ENCODE assay signal across 8 mouse cellular contexts in the genomic region with DNA sequence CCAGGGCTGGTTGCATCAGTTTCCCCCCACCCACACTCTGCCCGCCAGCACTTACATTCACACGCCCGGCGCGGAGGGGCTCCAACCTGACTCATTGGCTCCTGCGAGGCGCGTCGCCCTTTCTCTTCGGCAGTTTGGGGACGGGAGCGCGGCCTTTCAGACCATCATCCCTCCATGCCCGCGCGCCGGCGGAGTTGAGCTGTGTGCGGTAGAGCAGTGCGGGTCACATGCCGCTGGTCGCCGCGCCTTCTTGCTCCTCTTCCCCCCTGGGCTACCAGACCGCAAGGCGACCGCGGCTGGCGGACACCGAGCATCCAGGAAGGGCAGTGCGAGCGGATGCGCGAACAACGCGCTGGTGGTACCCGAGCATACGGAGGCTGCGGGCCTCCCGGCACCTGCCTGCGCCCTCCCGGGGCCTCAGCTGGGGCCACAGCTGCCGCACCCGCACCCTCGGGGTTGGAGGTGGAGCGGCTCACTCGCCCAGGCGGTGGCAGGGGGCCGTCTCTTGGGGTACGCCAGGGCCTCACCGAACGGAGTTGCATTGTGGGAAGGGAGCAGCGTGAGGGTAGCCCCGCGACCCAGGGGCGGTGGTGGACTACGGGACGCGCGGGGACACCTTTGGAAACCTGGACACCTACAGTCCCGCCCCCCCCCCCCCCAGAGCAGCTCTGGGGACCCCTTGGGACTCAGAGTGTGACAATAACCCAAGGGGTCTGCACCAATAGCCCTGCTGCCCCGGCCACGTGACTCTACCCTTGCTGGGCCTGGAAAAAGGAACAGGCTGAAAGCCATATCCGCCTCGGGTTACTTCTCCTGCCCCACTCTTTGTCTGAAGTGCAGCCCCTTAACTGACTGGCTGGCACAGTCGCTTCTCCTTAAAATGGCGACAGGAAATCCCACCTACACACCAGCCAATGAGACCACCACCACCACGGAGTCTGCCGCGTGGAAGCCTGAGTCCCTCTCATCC. TPM values are rescaled to one million over a fixed set of nuclear protein-coding genes. Genes with fewer than 3 reads are reported as not detected.
DNase-seq lines count a peak whose midpoint lies in the region; ATAC-seq and TF ChIP-seq lines count a peak whose summit lies in the region.

Slc38a1 (minus strand) TSS at position 478 of the 970 bp plus-strand sequence.

- TF ChIP-seq CTCF in liver, postnatal 0 days (IDR thresholded peaks at IDR 0.05; ENCODE audit: low read depth), result no peak

- peak within 1 kb of the TSS; percentile 80 for H3K4me2 ChIP-seq in heart, embryonic 11.5 days
- peak within 1 kb of the TSS; percentile 99 for H3K4me2 ChIP-seq in liver, postnatal 0 days (ENCODE audit: low read depth, low read length)
- peak within 1 kb of the TSS; percentile 85 for H3K4me2 ChIP-seq in neural tube, embryonic 13.5 days

- peak within 1 kb of the TSS; percentile 98 for H3K9ac ChIP-seq in heart, embryonic 11.5 days (ENCODE audit: low read depth, low read length)
- H3K9ac ChIP-seq in liver, postnatal 0 days (replicated peaks), result peak within 1 kb of the TSS; percentile 79
- peak within 1 kb of the TSS; percentile 100 for H3K9ac ChIP-seq in neural tube, embryonic 13.5 days

- peak; percentile 84 for DNase-seq in CD4-positive helper T cell, adult 2 months (ENCODE audit: low read depth, low spot score)
- DNase-seq in adrenal gland, adult 8-10 months, result no peak
- DNase-seq in embryo, embryonic 11.5 days (ENCODE audit: low read depth, low spot score), result peak; percentile 66
- DNase-seq in kidney, postnatal 4 days, result peak; percentile 59 to 70
- peak; percentile 67 for DNase-seq in liver, postnatal 0 days
- peak; percentile 71 to 78 for DNase-seq in thymus, adult 18-20 months

- peaks cover 19% of the 10 kb centered on the region for H3K4me1 ChIP-seq in heart, embryonic 11.5 days (ENCODE audit: control insufficient read depth, insufficient read depth, low read length)
- H3K4me1 ChIP-seq in liver, postnatal 0 days (ENCODE audit: insufficient read depth), result peaks cover 19% of the 10 kb centered on the region
- peaks cover 31% of the 10 kb centered on the region for H3K4me1 ChIP-seq in neural tube, embryonic 13.5 days (replicated peaks)

- ATAC-seq in heart, embryonic 11.5 days (replicated peaks; ENCODE audit: insufficient number of reproducible peaks, low FRiP score, low TSS enrichment), result peak; percentile 59
- peak; percentile 60 for ATAC-seq in liver, postnatal 0 days
- ATAC-seq in neural tube, embryonic 13.5 days (ENCODE audit: low read depth), result peak; percentile 83

- under 1% methylated on average over 63 of the region's 70 CpGs for WGBS in heart, embryonic 11.5 days (ENCODE audit: insufficient replicate concordance)
- WGBS in liver, postnatal 0 days (ENCODE audit: insufficient replicate concordance), result under 1% methylated on average over 63 of the region's 70 CpGs
- WGBS in neural tube, embryonic 13.5 days, result under 1% methylated on average over 65 of the region's 70 CpGs

- no peak for TF ChIP-seq EP300 in liver, postnatal 0 days (IDR thresholded peaks at IDR 0.05; ENCODE audit: low read depth)

- peak within 1 kb of the TSS; percentile 99 for H3K27ac ChIP-seq in heart, embryonic 11.5 days (ENCODE audit: low read depth, low read length)
- peak within 1 kb of the TSS; percentile 85 for H3K27ac ChIP-seq in liver, postnatal 0 days (ENCODE audit: low read depth)
- peak within 1 kb of the TSS; percentile 100 for H3K27ac ChIP-seq in neural tube, embryonic 13.5 days (replicated peaks)

- H3K36me3 ChIP-seq in heart, embryonic 11.5 days (ENCODE audit: control insufficient read depth, insufficient read depth, low read length), result no peaks in the 10 kb centered on the region
- no peaks in the 10 kb centered on the region for H3K36me3 ChIP-seq in liver, postnatal 0 days (replicated peaks; ENCODE audit: insufficient read depth, low read length)
- peaks cover 6% of the 10 kb centered on the region for H3K36me3 ChIP-seq in neural tube, embryonic 13.5 days

- peak within 1 kb of the TSS; percentile 67 for H3K4me3 ChIP-seq in heart, embryonic 11.5 days (ENCODE audit: low read depth, low read length)
- H3K4me3 ChIP-seq in liver, postnatal 0 days (ENCODE audit: low read depth, low read length), result peak within 1 kb of the TSS; percentile 77
- peak within 1 kb of the TSS; percentile 89 for H3K4me3 ChIP-seq in neural tube, embryonic 13.5 days

- no peaks in the 10 kb centered on the region for H3K9me3 ChIP-seq in heart, embryonic 11.5 days (replicated peaks; ENCODE audit: control insufficient read depth, low read length)
- H3K9me3 ChIP-seq in liver, postnatal 0 days (ENCODE audit: low read length), result no peaks in the 10 kb centered on the region
- no peaks in the 10 kb centered on the region for H3K9me3 ChIP-seq in neural tube, embryonic 13.5 days

- no peaks in the 10 kb centered on the region for H3K27me3 ChIP-seq in heart, embryonic 11.5 days (ENCODE audit: control insufficient read depth, insufficient read depth, low read length)
- H3K27me3 ChIP-seq in liver, postnatal 0 days (ENCODE audit: insufficient read depth, low read length), result peaks cover 7% of the 10 kb centered on the region; the same call in 1 of the 2 replicates
- H3K27me3 ChIP-seq in neural tube, embryonic 13.5 days, result no peaks in the 10 kb centered on the region

RNA-seq across cellular contexts. Expression of gene Slc38a1, which starts in this region (rescaled TPM):
- 10 to 100 TPM; 23.1 to 32.4 (median 27.6) TPM for total RNA-seq in adrenal gland, adult 8-10 months (2022)
- polyA plus RNA-seq in heart, embryonic 11.5 days (2014; fragmentation: Nextera tagmentation; extraction: Ambion mirVana), result 75.5 and 81.9 TPM in 2 replicates
- polyA plus RNA-seq in liver, postnatal 0 days (2015; fragmentation: Nextera tagmentation; extraction: Ambion mirVana), result 8.4 and 11.3 TPM in 2 replicates
- polyA plus RNA-seq in neural tube, embryonic 13.5 days (2015; fragmentation: Nextera tagmentation; extraction: Ambion mirVana), result 140 and 158 TPM in 2 replicates
